Mouse (Mus musculus) kidney, adult 2 months (tissue): Measurements from ENCODE around the gene Slc35d1.

Experiments used
- CTCF ChIP-seq: fragments of 200-500 bp; conservative IDR thresholded peaks from 2 replicates; pipeline ENCODE4 v1.5.1; 2011; ENCODE audit warnings: low read depth, mild to moderate bottlenecking, control low read depth, low read length, moderate library complexity, mixed read lengths; ENCODE audit not compliant: insufficient read depth, insufficient read length
- POLR2A ChIP-seq: fragments of 200-500 bp; IDR thresholded peaks from one replicate; pipeline ENCODE4 v1.6.1; 2011; ENCODE audit warnings: low read depth, low read length, control low read depth

- TF ChIP-seq POLR2A, result no peak
- TF ChIP-seq CTCF, result no peak
These were observed 91.9 kb downstream of the Slc35d1 start for GRCm38 (mm10) chr4:103123086-103123485.
